Mouse (Mus musculus): Measurements from ENCODE around the gene Satb2.

Gene Satb2

GRCm38 (mm10) chr1:56978151-56978700, at the start of gene Satb2:
Gene Satb2 (minus strand): TSS chr1:56978650.
- DNase-seq (ENCODE audit: low read depth, low spot score) = no peak

- DNase-seq (ENCODE audit: low read depth, low spot score) = no peak
These were observed 40.5 kb upstream of the Satb2 start for GRCm38 (mm10) chr1:57018941-57019340.

- no peak for DNase-seq (ENCODE audit: low read depth, low spot score)
These were observed 35.4 kb upstream of the Satb2 start for GRCm38 (mm10) chr1:57013856-57014255.

- no peak for DNase-seq (ENCODE audit: low read depth, low spot score)
These were observed 30.7 kb upstream of the Satb2 start for GRCm38 (mm10) chr1:57009171-57009570.

- no peak for DNase-seq (ENCODE audit: low read depth, low spot score)
These were observed 16.6 kb upstream of the Satb2 start for GRCm38 (mm10) chr1:56995041-56995440.

- DNase-seq (ENCODE audit: low read depth, low spot score) = no peak
These were observed 13.9 kb upstream of the Satb2 start for GRCm38 (mm10) chr1:56992310-56992709.

- no peak for DNase-seq (ENCODE audit: low read depth, low spot score)
These were observed 13.2 kb upstream of the Satb2 start for GRCm38 (mm10) chr1:56991613-56992012.

- no peak for DNase-seq (ENCODE audit: low read depth, low spot score)
These were observed 6.0 kb upstream of the Satb2 start for GRCm38 (mm10) chr1:56984483-56984810.

- no peak for DNase-seq (ENCODE audit: low read depth, low spot score)
These were observed 5.5 kb upstream of the Satb2 start for GRCm38 (mm10) chr1:56983771-56984482.

- DNase-seq (ENCODE audit: low read depth, low spot score) = no peak
These were observed 4.7 kb upstream of the Satb2 start for GRCm38 (mm10) chr1:56983100-56983590.

GRCm38 (mm10) chr1:56982631-56983030, 4.2 kb upstream of the Satb2 start:
- DNase-seq (ENCODE audit: low read depth, low spot score) = no peak

GRCm38 (mm10) chr1:56981947-56982555, 3.6 kb upstream of the Satb2 start:
- no peak for DNase-seq (ENCODE audit: low read depth, low spot score)

- DNase-seq (ENCODE audit: low read depth, low spot score) = no peak
These were observed 3.1 kb upstream of the Satb2 start for GRCm38 (mm10) chr1:56981508-56981907.

- DNase-seq (ENCODE audit: low read depth, low spot score) = no peak
These were observed 2.3 kb upstream of the Satb2 start for GRCm38 (mm10) chr1:56980631-56981275.

- DNase-seq (ENCODE audit: low read depth, low spot score) = no peak
These were observed 1.3 kb upstream of the Satb2 start for GRCm38 (mm10) chr1:56979531-56980395.

- DNase-seq (ENCODE audit: low read depth, low spot score) = no peak
These were observed 999 bp downstream of the Satb2 start for GRCm38 (mm10) chr1:56977201-56978100.

- no peak for DNase-seq (ENCODE audit: low read depth, low spot score)
These were observed 1.7 kb downstream of the Satb2 start for GRCm38 (mm10) chr1:56976825-56977104.

- no peak for DNase-seq (ENCODE audit: low read depth, low spot score)
These were observed 2.2 kb downstream of the Satb2 start for GRCm38 (mm10) chr1:56976044-56976824.

GRCm38 (mm10) chr1:56975546-56975945, 2.9 kb downstream of the Satb2 start:
- no peak for DNase-seq (ENCODE audit: low read depth, low spot score)

GRCm38 (mm10) chr1:56974187-56974586, 4.3 kb downstream of the Satb2 start:
- DNase-seq (ENCODE audit: low read depth, low spot score) = no peak
